ENCODE assay signal across 9 mouse cellular contexts in genomic region chr2:91971231-91972097, GRCm38 (mm10). TPM values are rescaled to one million over a fixed set of nuclear protein-coding genes. Genes with fewer than 3 reads are reported as not detected.
A peak's percentile ranks its signal among the peaks of the same experiment; 100 is the strongest.
DNase-seq lines count a peak whose midpoint lies in the region; ATAC-seq and TF ChIP-seq lines count a peak whose summit lies in the region.
"Had no signal": no experiment of that assay in that cellular context is flagged by ENCODE, and none has a peak within 500 bp of the region (broad histone marks: within the 10 kb centered on the region; RNA-seq: fewer than 3 reads in every experiment).

No protein-coding gene starts in this region.

- peaks cover 25% of the 10 kb centered on the region for H3K27me3 ChIP-seq in lung, embryonic 14.5 days (ENCODE audit: insufficient read depth, low read length)

- ATAC-seq in lung, embryonic 14.5 days (ENCODE audit: insufficient read depth): peak; percentile 45

- WGBS in lung, embryonic 14.5 days: 19% methylated on average over 21 of the region's 21 CpGs

- no peak for TF ChIP-seq CTCF in lung, embryonic 14.5 days (IDR thresholded peaks at IDR 0.05; ENCODE audit: low read depth)

- peak overlapping the region; percentile 42 for H3K4me2 ChIP-seq in lung, embryonic 14.5 days

- peaks cover 19% of the 10 kb centered on the region for H3K4me1 ChIP-seq in lung, embryonic 14.5 days (ENCODE audit: insufficient read depth)

- H3K4me3 ChIP-seq in lung, embryonic 14.5 days (ENCODE audit: low read depth, low read length): no peak overlapping the region

- H3K9ac ChIP-seq in lung, embryonic 14.5 days: peak overlapping the region; percentile 14; the same call in 1 of the 2 replicates

- no peaks in the 10 kb centered on the region for H3K36me3 ChIP-seq in lung, embryonic 14.5 days (ENCODE audit: insufficient read depth)

- DNase-seq in adrenal gland, adult 2 months: peak; percentile 36
- no peak for DNase-seq in adrenal gland, postnatal 36 days
- peak; percentile 88 for DNase-seq in cerebellum, adult 9-10 months
- peak; percentile 70 to 81 for DNase-seq in heart, adult 18-20 months
- peak; percentile 34 for DNase-seq in kidney, adult 9 months
- DNase-seq in lung, embryonic 14.5 days: peak; percentile 53
- DNase-seq in right cerebral cortex, postnatal 25 days: peak; percentile 69
- DNase-seq in ovary, adult 18-20 months (ENCODE audit: low spot score): no peak

- H3K9me3 ChIP-seq in lung, embryonic 14.5 days (ENCODE audit: low read depth, low read length): no peaks in the 10 kb centered on the region

- H3K27ac ChIP-seq in lung, embryonic 14.5 days (ENCODE audit: low read depth): peak overlapping the region; percentile 90

RNA-seq across cellular contexts. Expression of gene Dgkz, which starts 4.2 kb away (rescaled TPM):
- total RNA-seq in adrenal gland, adult 2 months (2021): 10 to 100 TPM; 37.8 to 57.6 TPM
- polyA plus RNA-seq in adrenal gland, adult 2 months (2012; rRNA removed): 108 and 122 TPM in 2 replicates
- 10 to 100 TPM; 45.1 to 48.0 TPM for total RNA-seq in adrenal gland, postnatal 36 days (2021)
- 10 to 100 TPM; 33.8 to 35.9 TPM for total RNA-seq in heart, adult 18-20 months (2021)
- 59.2 and 63.9 TPM in 2 replicates for polyA plus RNA-seq in lung, embryonic 14.5 days (2014; fragmentation: Nextera tagmentation; extraction: Ambion mirVana)

RNA-seq across cellular contexts. Expression of gene Gm9821, which starts 26.0 kb away (rescaled TPM):
- not detected for total RNA-seq in adrenal gland, adult 2 months (2021)
- not detected in 2 replicates for polyA plus RNA-seq in adrenal gland, adult 2 months (2012; rRNA removed)
- total RNA-seq in adrenal gland, postnatal 36 days (2021): not detected
- not detected for total RNA-seq in heart, adult 18-20 months (2021)
- 0.34 and 1.1 TPM in 2 replicates for polyA plus RNA-seq in lung, embryonic 14.5 days (2014; fragmentation: Nextera tagmentation; extraction: Ambion mirVana)

RNA-seq across cellular contexts. Expression of gene Mdk, which starts 39.4 kb away (rescaled TPM):
- total RNA-seq in adrenal gland, adult 2 months (2021): 1 to 10 TPM; 6.0 to 8.0 TPM
- 1.3 and 2.1 TPM in 2 replicates for polyA plus RNA-seq in adrenal gland, adult 2 months (2012; rRNA removed)
- 10 to 100 TPM in 1 of 2 experiments, 1 to 10 TPM in 1; 6.7 to 11.6 TPM for total RNA-seq in adrenal gland, postnatal 36 days (2021)
- total RNA-seq in heart, adult 18-20 months (2021): 1 to 10 TPM; 2.3 to 2.9 TPM
- polyA plus RNA-seq in lung, embryonic 14.5 days (2014; fragmentation: Nextera tagmentation; extraction: Ambion mirVana): 1,044 and 1,097 TPM in 2 replicates

RNA-seq across cellular contexts. Expression of gene Chrm4, which starts 44.4 kb away (rescaled TPM):
- total RNA-seq in adrenal gland, adult 2 months (2021): 1 to 10 TPM; 2.1 to 3.1 TPM
- polyA plus RNA-seq in adrenal gland, adult 2 months (2012; rRNA removed): 0.28 and 0.49 TPM in 2 replicates
- 1 to 10 TPM; 2.7 to 2.9 TPM for total RNA-seq in adrenal gland, postnatal 36 days (2021)
- not detected for total RNA-seq in heart, adult 18-20 months (2021)
- 0.22 and 0.33 TPM in 2 replicates for polyA plus RNA-seq in lung, embryonic 14.5 days (2014; fragmentation: Nextera tagmentation; extraction: Ambion mirVana)
- total RNA-seq: neutrophil, adult 5-6 weeks had no signal

RNA-seq across cellular contexts. Expression of gene Creb3l1, which starts 52.8 kb away (rescaled TPM):
- 10 to 100 TPM; 11.1 to 17.3 TPM for total RNA-seq in adrenal gland, adult 2 months (2021)
- 6.4 and 6.6 TPM in 2 replicates for polyA plus RNA-seq in adrenal gland, adult 2 months (2012; rRNA removed)
- total RNA-seq in adrenal gland, postnatal 36 days (2021): 10 to 100 TPM in 1 of 2 experiments, 1 to 10 TPM in 1; 6.2 to 30.5 TPM
- 1 to 10 TPM; 4.3 to 6.5 TPM for total RNA-seq in heart, adult 18-20 months (2021)
- 18.6 and 19.3 TPM in 2 replicates for polyA plus RNA-seq in lung, embryonic 14.5 days (2014; fragmentation: Nextera tagmentation; extraction: Ambion mirVana)

Comparison
In these comparisons a context has a peak if more than half of its experiments do, and no peak if none do; other contexts are left out.
1. DNase-seq: peak in adrenal gland, adult 2 months (single experiment), cerebellum, adult 9-10 months (single experiment), heart, adult 18-20 months (2 of 2), kidney, adult 9 months (single experiment), lung, embryonic 14.5 days (single experiment) and right cerebral cortex, postnatal 25 days (single experiment); none in adrenal gland, postnatal 36 days (0 of 2) and ovary, adult 18-20 months (single experiment).